Mouse (Mus musculus): ENCODE measurements at regions not wholly inside any gene's neighbourhood (a gene's known extent, or its start where the extent isn't known, plus 50 kb on each side); places are given as distances from the start of the nearest gene placed in this dataset.

GRCm38 (mm10) chr5:82472146-82472545, 882.8 kb downstream of the Tecrl start:
- intact Hi-C loops (cut with DNase I): no loop called here
- DNase-seq: no peak

GRCm38 (mm10) chr5:82464272-82464671, 890.7 kb downstream of the Tecrl start:
- DNase-seq: no peak
- intact Hi-C loops (cut with DNase I): no loop called here

- intact Hi-C loops (cut with DNase I): no loop called here
These were observed 913.7 kb downstream of the Tecrl start for GRCm38 (mm10) chr5:82441288-82441687.

GRCm38 (mm10) chr5:82440126-82440525, 914.9 kb downstream of the Tecrl start:
- no peak for DNase-seq
- intact Hi-C loops (cut with DNase I): no loop called here

More at GRCm38 (mm10) chr5:82441288-82441687, 913.7 kb downstream of the Tecrl start:
- DNase-seq: no peak

GRCm38 (mm10) chr5:82420396-82420795, 934.6 kb downstream of the Tecrl start:
- DNase-seq: no peak
- intact Hi-C loops (cut with DNase I): no loop called here

GRCm38 (mm10) chr5:82396632-82397234, 958.3 kb downstream of the Tecrl start:
- no peak for DNase-seq
- intact Hi-C loops (cut with DNase I): no loop called here

- no peak for DNase-seq
- intact Hi-C loops (cut with DNase I): no loop called here
These were observed 993.4 kb downstream of the Tecrl start for GRCm38 (mm10) chr5:82361624-82362023.

- intact Hi-C loops (cut with DNase I): no loop called here
- no peak for DNase-seq
These were observed 998.7 kb downstream of the Tecrl start for GRCm38 (mm10) chr5:82356336-82356735.

GRCm38 (mm10) chr5:82351089-82351488, 1003.9 kb downstream of the Tecrl start:
- no peak for DNase-seq
- intact Hi-C loops (cut with DNase I): no loop called here

GRCm38 (mm10) chr5:82346672-82347071, 1008.3 kb downstream of the Tecrl start:
- intact Hi-C loops (cut with DNase I): loop anchor here (2.0 to 10.0 kb wide), 2 partner anchors 828 to 1088 kb away; no protein-coding TSS in a partner anchor
- DNase-seq: peak; percentile 60 to 80

GRCm38 (mm10) chr5:82324354-82324753, 1030.6 kb downstream of the Tecrl start:
- intact Hi-C loops (cut with DNase I): no loop called here

GRCm38 (mm10) chr5:82319709-82320333, 1035.2 kb downstream of the Tecrl start:
- no peak for DNase-seq
- intact Hi-C loops (cut with DNase I): no loop called here

More at GRCm38 (mm10) chr5:82324354-82324753, 1030.6 kb downstream of the Tecrl start:
- no peak for DNase-seq

GRCm38 (mm10) chr5:82312054-82312453, 1042.9 kb downstream of the Tecrl start:
- peak; percentile 17 to 19 for DNase-seq

GRCm38 (mm10) chr5:82288069-82288845, 1066.7 kb downstream of the Tecrl start:
- intact Hi-C loops (cut with DNase I): no loop called here

More at GRCm38 (mm10) chr5:82312054-82312453, 1042.9 kb downstream of the Tecrl start:
- intact Hi-C loops (cut with DNase I): no loop called here

GRCm38 (mm10) chr5:82253356-82254104, 1101.5 kb downstream of the Tecrl start:
- intact Hi-C loops (cut with DNase I): no loop called here
- DNase-seq: no peak

More at GRCm38 (mm10) chr5:82288069-82288845, 1066.7 kb downstream of the Tecrl start:
- DNase-seq: no peak

- DNase-seq: no peak
- intact Hi-C loops (cut with DNase I): no loop called here
These were observed 1128.7 kb downstream of the Tecrl start for GRCm38 (mm10) chr5:82226329-82226728.

GRCm38 (mm10) chr5:82223622-82224021, 1131.4 kb downstream of the Tecrl start:
- intact Hi-C loops (cut with DNase I): no loop called here
- DNase-seq: no peak

GRCm38 (mm10) chr5:82203606-82204005, 1151.4 kb downstream of the Tecrl start:
- no peak for DNase-seq
- intact Hi-C loops (cut with DNase I): no loop called here
